Mouse (Mus musculus) midbrain, embryonic 10.5 days (tissue): Measurements from ENCODE around the gene Mfsd14a. TPM values are rescaled to one million over a fixed set of nuclear protein-coding genes. Genes with fewer than 3 reads are reported as not detected.

Experiments
- polyA plus RNA-seq: library from polyadenylated mRNA; unstranded; fragments of >200 nt; fragmentation: Nextera tagmentation; extraction: Ambion mirVana; gene quantifications from 2 replicates; pipeline ENCODE4 v1.2.1, GENCODE M21; 2016

Gene Mfsd14a
- polyA plus RNA-seq, 1 experiment from 2014 or later = 81.4 TPM

Other genes starting within 250 kb of the Mfsd14a start
- gene Cdc14a, start 238.6 kb downstream of the Mfsd14a start, polyA plus RNA-seq = 16.9 and 18.4 TPM in 2 replicates
- 122 and 126 TPM in 2 replicates for gene Rtca, start 154.5 kb downstream of the Mfsd14a start, polyA plus RNA-seq
- 11.4 and 12.4 TPM in 2 replicates for gene Dbt, start 149.6 kb downstream of the Mfsd14a start, polyA plus RNA-seq
- gene Lrrc39, start 99.7 kb downstream of the Mfsd14a start, polyA plus RNA-seq = 0.56 and 0.63 TPM in 2 replicates
- gene Sass6, start 67.7 kb downstream of the Mfsd14a start, polyA plus RNA-seq = 37.3 and 39.5 TPM in 2 replicates
- 25.0 and 26.9 TPM in 2 replicates for gene Trmt13, start 48.1 kb downstream of the Mfsd14a start, polyA plus RNA-seq
- not detected in 2 replicates for gene Gm43191, start 18.6 kb upstream of the Mfsd14a start, polyA plus RNA-seq
- 7.3 and 8.3 TPM in 2 replicates for gene Slc35a3, start 50.2 kb upstream of the Mfsd14a start, polyA plus RNA-seq
- gene Agl, start 145.5 kb upstream of the Mfsd14a start, polyA plus RNA-seq = 9.0 and 12.0 TPM in 2 replicates
- gene Frrs1, start 196.8 kb upstream of the Mfsd14a start, polyA plus RNA-seq = 8.5 and 11.5 TPM in 2 replicates